Mouse (Mus musculus): ENCODE measurements around the gene Nxph1.

- TF ChIP-seq POLR2A (IDR thresholded peaks at IDR 0.05; ENCODE audit: insufficient read depth, low read depth, low read length), result no peak
- TF ChIP-seq CTCF (IDR thresholded peaks at IDR 0.05; ENCODE audit: insufficient read depth, low read depth, low read length), result no peak
Observed at GRCm38 (mm10) chr6:8955817-8956529, 7.7 kb downstream of the Nxph1 start.
